Mouse (Mus musculus) embryo, embryonic 9.5 days (tissue): ENCODE results near the gene Cox10.

Experiments
- DNase-seq: peaks from one replicate; pipeline ENCODE4 v3.0.0-alpha.2; 2017; ENCODE audit errors: extremely low spot score

Gene Cox10

DNA sequence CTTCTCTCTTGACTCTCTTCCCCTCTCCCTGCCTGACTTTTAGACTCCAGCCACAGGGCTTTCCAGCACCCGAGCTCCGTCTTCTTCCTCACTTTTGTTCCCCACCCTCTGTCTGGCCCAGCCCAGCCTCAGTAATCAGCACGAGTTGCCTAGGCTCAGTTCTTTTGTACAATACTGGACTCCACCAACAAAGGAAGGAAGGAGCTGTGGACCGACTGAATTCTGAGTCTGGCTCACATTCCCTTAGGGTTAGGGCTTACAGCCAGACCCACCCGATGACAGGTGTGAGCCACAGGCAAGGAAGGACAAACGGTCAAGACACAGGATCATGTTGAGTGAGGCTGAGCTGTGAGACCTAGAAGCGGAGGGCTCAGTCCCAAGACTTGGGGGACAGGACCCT lies 122.5 kb downstream of the Cox10 start:
- DNase-seq, result no peak

DNA sequence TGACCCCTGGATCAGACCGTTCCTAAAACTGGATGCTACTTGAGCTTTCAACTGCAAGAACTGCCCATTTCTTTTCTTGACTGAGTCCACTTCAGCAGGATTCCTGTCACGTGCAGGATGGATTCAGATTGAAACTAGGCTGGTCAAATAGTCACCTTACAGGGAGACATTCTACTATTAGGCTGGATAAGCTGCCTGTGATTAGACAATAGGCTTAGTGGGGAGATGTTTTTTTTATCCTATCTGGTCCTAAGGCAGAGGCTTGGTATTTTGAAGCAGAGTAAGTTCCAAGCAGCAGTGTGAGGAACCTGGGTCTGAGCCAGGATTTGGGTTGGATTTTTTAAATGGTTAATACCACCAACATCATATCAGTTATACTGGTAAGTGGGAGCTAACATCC lies 125.4 kb downstream of the Cox10 start:
- DNase-seq, result no peak

DNA sequence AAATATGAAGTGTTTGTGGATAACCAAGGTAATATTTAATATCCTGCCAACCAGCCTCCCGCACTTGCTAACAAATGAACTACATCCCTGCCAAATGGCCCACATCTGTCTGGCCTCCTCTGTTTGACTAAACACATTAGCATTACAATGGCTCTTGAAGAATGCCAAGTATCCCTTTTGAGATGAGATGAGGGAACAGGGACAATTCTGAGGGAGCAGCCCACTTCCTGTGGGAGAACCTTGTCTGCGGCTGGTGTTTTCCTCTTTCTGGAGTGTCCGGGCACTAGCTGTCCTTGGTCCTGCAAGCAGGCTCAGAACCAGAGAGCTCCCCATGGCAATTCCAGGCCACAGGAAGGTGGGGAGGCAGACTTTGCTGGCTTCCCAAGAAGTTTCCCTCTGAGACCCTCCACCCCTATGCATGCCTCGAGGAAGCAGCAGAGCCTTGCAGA lies 126.5 kb downstream of the Cox10 start:
- DNase-seq, result peak; percentile 45

DNA sequence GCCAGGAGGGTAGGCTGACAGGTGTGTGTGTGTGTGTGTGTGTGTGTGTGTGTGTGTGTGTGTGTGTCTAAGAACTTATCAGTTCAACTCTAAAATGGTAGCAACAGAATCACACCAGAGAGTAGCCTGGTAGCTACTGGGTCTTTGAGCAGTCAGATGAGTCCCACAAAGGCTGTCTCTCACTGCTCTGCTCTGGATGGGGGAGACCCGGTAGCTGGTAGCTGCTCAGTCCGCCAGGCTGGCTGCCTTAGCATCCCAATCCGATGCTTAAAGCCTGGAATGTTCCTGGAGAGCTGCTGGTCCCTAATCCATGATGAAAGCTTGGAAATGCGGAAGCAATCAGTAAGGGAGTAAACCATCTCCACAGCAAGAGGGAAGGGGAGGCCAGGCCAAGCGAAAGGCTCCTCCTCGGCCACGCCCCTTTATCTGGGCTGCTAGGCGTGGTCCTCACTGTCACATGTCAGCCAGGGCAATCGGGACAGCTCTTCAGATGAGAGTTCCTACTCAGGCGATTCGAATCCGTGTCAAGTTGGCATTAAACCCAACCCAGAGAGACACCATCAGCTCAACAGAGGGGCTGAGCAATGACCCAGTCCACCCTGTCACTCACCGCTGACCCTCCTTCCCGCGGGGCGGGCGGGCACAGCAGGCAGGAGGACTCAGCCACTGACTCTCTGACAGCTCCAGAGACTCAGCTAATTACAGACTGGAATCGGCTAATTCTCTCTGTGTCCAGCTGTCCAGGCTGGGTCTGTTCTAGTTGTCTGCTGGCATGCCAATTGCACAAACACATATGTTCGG lies 127.2 kb downstream of the Cox10 start:
- DNase-seq, result peak; percentile 72

DNA sequence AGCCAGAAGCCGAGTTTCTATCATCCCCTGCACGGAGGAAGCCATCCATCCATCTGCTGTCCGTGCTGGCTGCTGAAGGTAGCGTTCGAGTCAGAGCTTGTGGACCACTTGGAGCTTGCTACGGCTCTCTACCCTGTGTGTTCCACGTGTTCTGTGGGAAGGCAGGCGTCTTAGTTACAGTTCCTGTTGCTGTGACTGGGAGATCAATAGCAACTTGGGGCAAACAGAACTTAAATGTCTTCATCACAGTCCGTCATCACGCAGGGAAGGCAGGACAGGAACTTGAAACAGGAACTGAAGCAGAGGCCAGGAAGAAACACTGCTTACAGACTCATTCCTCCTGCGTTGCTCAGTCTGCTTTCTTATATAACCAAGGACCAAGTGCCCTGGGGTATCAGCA lies 130.9 kb downstream of the Cox10 start:
- DNase-seq, result no peak

DNA sequence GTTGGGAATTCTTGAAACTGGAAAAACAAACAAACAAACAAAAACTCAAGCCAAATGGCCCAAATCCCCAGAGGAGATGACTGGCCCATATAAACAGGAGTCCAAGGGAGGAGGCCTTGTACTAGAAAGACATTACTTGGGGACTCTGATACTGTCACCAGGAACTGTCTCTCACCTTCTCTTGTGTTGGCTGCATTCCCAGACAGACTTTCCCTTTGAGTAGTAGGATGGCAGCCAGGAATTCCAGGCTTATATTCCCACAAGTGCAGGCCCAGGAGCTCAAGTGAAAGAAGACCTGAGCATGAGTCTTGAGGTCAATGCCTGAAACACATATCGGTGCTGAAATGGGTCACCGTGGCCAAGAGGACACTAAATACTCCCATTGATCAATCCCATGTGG lies 132.2 kb downstream of the Cox10 start:
- DNase-seq, result no peak

DNA sequence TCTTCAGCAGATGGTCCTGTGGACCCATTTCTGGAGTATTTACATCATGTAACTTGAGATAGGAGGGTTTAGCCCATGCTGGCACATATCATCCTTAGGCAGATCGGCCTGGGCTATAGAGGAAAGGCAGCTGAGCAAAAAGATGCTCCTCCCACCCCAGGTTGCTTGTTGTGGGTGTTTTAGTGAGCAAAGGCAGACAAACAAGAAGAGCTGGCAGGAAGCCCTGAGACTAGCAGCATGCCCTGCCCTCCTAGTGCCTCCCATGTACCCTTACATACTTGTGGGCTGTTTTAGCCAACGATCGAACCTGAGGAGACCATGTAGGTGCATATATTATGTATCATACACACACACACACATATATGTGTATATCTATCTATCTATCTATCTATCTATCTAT lies 135.3 kb downstream of the Cox10 start:
- DNase-seq, result no peak

DNA sequence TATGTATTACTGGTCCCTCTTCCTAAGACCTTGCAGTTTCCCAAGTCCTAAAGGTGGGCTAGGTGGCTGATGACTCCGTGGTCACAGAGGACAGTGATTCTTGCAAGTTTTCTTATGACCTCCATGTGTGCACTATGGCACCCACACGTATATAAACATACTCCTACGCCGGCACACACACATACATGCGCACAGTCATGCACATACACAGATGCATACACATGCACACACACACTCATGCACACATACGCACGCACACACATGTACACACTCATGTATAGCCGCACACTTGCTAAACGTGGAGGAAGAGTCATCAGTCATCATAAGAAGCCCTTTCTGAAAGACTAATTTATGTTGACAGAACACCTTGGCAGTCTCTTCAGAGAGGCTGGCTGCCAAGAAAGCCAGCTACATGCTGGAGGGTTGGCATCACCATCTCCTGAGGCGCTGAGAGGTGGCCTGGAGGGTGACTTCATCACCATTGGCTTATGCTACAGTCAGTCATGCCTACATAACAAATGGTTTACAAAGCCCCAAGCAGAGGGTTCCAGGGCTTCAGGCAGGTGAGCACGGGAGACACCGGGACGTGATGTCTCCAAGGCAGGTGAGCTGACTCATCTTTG lies 135.9 kb downstream of the Cox10 start:
- no peak for DNase-seq

DNA sequence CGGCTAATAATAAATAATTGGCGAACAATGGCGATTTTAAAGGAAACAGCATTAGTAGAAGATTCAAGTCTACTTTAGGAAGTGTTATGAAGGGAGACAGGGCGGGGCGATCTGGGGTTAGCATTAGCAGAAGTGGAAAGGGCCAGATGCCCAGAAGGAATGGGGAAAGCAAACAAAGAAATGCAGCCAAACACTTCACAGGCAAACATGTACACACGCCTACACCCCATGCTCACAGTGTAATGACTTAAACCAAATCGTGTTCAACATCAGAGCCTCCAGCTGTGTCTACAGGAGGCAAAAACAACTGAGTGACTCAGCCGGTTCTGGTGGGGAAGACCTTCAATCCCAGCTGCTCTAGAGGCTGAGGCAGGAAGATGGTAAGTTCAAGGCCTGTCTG lies 137.1 kb downstream of the Cox10 start:
- DNase-seq, result no peak

DNA sequence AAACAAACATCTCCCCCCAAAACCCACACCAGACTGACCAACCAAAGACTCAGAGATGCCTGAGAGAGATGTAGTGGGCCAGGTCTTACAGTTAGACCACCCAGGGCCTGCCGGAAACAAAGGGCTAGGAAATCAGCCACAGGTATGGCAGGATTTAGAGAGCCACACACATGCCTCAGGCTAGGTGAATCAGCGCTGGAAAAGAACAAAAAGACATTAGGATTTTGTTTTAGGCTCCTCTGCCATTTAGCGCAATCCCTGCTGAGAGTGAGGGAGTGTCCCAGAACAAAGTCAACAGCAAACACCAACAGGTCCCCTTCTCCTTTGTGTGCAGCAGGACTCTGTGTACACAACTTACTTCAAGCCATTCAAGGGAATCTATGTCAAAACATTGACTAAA lies 142.6 kb downstream of the Cox10 start:
- no peak for DNase-seq

DNA sequence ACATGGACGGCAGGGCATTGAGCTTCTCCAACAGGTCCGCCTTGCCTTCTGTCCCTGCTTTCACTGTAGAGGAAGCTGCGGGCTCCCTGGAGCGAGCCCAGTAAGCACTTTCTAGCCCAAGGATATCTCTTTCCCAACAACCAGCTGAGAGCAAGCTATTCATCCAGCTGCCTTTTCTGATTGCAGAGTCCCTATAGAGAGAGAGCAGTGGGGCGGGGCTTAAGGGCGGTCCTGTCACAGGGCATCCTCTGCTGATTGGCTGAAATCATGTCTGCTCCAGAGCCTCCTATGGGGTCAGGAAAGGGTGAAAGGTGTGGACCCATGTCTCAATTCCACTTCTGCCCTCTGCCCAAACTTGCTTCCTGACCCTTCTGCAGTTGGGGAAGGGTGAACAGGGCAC lies 152.4 kb downstream of the Cox10 start:
- no peak for DNase-seq

DNA sequence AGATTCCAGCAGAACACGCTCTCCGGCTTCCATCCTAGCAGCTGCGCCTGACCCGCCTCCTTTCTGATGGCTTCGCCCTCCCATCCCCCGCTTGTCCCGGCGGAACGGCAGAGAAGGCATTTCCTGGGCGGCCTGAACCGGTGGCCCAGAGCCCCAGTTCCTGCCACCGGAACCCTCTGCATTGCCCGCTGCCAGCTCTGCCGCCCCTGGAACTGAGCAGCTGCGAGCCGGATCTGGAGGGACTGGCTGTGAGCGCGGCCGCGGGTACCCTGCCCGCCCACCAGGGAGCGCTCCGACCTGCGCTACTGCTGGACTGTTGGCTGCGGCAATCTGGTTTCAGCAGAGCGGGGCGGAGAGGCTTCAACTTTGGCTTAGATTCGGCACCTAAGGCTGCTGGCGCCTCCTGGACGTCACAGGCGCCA lies 154.1 kb downstream of the Cox10 start:
- peak; percentile 90 for DNase-seq

DNA sequence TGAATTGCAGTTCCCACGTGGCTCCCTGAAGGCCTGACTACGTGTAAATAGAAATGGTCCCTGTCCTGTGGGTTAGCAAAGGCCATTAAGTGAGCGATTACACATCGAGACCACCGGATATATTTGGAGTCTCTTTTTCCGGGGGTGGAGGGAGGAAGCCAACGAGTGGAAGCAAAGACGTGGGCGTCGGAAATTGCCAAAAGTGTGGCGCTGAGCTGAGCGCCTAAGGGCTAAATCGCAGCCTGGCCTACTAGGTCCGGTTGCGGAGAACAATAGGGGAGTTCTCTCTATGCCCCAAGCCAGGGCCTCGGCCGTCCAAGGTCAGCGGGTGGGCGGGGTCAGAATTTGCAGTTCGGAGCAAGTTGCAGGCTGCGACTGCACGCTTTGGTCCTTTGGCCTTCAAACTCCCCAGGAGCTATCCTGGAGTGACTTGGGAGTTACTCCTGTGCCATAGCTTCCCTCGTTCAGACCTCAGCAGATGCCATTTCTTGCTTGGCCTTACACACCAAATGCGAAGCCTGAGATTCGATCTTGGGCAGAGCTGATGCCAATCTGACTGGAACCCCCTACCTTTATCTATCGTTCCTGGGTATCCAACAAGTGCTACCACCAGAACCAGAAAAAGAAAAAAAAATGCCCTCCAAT lies 154.9 kb downstream of the Cox10 start:
- peak; percentile 68 for DNase-seq

DNA sequence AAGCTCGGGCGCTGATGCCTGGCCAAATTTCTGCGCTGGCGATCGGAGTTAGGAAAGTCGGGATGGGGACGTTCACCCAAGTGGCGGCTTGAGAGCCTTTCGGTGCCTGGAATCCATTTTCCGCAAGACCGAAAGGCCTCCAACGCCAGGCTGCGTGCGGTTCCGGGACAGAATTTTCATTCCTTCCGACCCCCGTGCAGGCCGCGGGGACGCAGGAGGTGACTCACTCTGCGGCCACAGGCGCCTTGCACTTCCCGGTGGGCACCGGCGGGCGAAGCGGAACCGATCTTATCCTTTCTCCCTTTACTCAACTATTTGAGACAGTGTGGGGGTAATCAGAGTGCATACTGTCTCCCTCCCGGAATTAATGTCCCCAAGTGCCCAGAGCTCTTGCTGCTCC lies 155.9 kb downstream of the Cox10 start:
- peak; percentile 62 for DNase-seq

DNA sequence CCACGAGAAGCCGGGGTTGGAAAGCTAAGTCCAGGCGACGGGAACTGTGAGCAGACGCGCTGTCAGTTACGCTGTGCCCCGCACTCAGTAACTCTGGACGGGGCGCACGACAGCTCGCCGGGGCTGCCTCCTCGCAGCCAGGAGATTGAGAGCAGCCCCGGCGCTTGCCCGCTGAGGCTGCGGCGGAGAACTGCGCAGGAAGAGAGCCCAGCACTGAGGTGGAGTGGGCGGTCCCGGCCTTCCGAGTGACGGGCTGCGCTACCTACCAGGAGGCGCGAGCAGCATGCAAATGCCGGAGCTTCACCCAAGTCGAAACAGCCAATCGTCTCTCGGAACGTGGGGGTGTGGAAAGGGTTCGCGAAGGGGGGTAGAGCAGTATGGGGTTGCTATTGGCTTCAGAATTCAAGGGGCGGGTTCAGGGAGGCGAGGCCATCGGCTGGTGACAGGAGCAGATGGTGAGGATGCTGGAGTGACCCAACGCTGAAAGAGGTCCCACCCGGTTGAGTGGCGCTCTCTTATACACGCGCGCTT lies 157.1 kb downstream of the Cox10 start, which contains the start of gene Hs3st3b1:
Hs3st3b1 (minus strand) TSS at position 200 of the 531 bp plus-strand sequence.
- DNase-seq, result peak; percentile 96

DNA sequence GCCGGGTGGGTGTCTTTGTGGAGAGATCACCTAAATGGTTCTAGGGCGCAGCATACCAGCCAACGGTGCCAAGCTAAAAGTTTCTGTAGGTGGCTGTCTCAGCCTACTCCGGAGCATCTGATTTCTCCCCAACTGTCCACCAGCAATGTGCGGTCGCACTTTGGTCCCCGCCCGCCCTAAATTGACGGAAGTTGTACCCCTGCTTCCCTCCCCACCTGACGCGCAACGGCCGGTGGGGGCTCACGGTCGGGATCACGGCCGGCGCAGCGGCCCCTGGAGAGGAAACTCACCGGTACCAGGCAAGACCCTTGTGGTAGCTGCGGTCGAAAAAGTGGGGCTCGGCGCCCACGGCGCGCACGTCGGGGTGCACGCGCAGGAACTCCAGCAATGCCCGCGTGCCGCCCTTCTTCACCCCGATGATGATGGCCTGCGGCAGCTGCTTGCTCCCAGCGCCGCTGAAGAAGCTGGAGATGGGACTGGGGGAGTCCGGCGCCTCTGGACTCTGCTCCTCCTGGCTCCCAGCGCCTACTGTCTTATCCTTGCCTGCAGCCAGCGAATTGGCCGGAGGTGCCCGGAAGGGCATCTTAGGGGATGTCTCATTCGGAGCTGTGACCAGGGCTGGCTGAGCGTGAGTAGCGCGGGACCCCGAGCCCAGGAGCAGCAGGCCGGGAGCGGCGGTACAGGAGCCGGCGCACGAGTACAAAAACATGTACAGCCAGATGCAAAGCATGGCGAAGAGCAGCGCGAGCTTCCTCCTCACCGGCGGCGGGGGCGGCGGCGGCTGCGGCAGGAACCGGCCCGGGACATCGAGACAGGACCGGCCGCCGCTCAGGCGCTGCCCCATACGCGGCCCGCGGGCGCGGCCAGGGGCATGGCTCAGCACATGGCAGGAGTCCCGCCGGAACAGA lies 158.0 kb downstream of the Cox10 start:
- DNase-seq, result peak; percentile 49

DNA sequence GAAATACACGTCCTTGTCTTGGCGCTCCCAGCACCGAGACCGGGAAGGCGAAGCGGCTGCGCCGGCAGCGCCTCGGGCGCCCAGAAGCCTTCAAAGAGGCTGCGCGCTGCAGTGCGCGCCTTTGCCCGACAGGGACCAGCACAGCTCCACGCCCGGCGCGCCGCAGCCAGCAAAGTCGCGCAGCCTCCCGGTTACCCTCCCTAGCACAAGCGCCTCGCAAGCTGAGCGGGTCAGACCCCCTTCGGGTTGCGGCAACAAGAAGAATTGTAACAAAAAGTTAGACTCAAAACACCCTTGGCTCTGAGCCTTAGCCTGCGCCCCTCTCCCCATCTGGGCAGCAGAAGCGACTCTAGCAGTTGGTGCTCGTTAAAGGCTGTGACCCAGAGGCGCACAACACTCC lies 158.7 kb downstream of the Cox10 start:
- DNase-seq, result peak; percentile 85

DNA sequence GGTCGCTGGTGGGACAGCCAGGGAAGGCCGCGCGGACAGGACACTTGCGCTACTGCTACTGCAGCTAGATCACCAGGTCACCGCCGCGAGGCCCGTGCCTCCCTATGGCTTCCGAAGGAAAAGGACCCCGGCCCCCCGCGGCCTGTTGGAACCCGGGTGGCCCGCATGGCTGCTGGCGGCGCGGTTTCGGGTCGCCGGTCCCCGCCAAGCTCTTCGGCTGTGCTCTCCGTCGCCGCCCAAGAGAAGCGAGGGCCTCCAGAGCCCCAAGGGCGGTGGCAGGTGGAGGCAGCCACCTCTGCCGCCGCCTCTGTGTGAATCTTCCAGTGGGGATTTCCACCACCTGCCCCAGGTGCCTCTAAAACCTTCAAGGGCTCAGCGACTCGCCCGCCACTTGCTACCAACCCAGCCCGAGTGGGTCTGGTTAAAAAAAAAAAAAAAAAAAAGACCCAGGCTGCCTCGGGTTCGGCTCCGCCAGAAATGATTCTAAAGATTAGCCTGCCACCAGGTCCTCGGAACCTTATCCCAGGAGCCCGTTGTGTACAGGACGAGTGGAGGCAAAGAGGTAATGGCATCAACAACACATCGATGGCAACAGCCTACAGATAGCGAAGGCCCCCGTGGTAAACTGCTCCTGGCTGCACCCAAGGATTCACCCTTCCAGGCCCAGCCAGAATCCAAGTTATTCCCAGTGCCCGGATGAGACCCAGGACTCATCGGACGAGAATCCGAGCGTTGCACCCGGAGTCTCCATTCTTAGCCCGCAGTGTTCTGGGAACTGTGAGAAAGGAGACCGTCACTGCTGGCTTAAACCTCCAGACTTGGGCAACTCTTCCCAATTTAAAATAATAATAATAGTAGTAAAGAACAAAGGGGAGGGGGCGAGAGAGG lies 159.8 kb downstream of the Cox10 start:
- DNase-seq, result peak; percentile 53

DNA sequence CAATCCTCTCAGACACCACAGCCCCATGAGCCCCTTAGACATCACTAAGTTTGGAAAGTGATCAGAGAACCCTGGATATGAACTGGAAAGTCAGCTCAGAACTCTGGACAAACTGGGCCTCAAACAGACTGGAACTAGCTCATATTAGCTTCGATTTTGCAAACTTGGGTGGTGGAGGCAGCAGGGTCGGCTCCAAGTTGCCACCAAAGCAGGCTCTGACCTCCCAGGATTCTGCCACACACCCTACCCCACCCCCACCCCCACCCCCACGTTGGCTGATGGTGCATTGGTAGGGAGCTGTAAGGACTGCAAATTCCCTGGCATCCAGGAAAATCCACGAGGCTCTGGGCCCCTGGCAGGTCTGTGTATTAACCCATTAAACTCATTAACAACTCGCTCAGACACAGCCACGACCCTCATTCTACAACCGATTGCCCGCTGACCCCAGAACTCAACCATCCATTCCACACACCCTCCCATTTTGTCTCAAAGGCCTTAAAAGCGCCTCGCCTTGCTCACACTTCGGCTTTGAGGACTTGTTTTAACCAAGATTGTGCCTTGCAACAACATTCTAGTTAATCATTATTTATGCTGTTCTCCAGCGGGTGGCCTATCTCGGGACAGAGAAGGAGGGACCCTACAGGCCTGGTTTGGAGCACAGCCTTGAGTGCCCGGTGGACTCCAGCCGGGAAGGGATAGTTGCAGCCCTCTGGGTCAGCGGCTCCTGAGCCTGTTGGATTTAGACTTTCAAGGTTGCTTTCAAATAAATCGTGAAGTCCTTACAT lies 160.8 kb downstream of the Cox10 start:
- peak; percentile 55 for DNase-seq

DNA sequence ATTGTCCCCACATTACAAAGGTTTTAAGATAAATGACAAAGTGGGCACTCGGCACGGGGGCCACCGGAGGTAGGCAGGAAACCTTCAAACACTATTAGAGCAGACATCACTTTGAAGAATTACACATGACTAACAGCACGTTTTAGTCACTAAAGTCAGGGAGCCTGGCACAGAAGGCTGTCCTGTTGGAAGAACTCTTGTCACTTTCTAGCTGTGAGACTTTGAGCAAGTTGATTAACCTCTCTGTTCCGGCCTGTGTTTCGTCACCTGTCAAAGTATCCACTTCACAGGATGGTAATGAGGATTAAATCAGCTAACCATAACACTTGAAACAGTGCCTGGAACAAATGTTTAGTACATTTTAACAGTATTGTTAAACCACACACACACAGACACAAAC lies 161.7 kb downstream of the Cox10 start:
- DNase-seq, result no peak
